Mouse (Mus musculus) subcutaneous adipose tissue, adult 2 months (tissue): ENCODE data around the gene Olfr859. TPM values are rescaled to one million over a fixed set of nuclear protein-coding genes. Genes with fewer than 3 reads are reported as not detected.

Experiments
- polyA plus RNA-seq: library from polyadenylated mRNA; depleted of rRNA; stranded (reverse); fragments of >200 nt; gene quantifications from 2 replicates; pipeline ENCODE4 v1.2.3, GENCODE M21; 2012; ENCODE audit warnings: low replicate concordance; rRNA removed

The Olfr859 gene
- polyA plus RNA-seq = not detected in 2 replicates

GRCm38 (mm10) chr9:19804606-19805005 is at the start of gene Olfr859:
Gene Olfr859, plus strand, starts transcription at chr9:19804906.

GRCm38 (mm10) chr9:19779983-19780382 is 24.7 kb upstream of the Olfr859 start, which contains the start of gene Olfr58:
Gene Olfr58, plus strand, starts transcription at chr9:19780283.

GRCm38 (mm10) chr9:19849647-19850046 is 44.9 kb downstream of the Olfr859 start, which contains the start of gene Olfr860:
Gene Olfr860, minus strand, starts transcription at chr9:19849747.

Other genes with a start within 250 kb of the Olfr859 start
- not detected in 2 replicates for gene Olfr854, start 237.5 kb upstream of the Olfr859 start, polyA plus RNA-seq
- not detected in 2 replicates for gene Olfr855, start 222.3 kb upstream of the Olfr859 start, polyA plus RNA-seq
- gene Zfp317, start 182.8 kb upstream of the Olfr859 start, polyA plus RNA-seq = 7.9 and 16.4 TPM in 2 replicates
- gene Olfr857, start 95.5 kb upstream of the Olfr859 start, polyA plus RNA-seq = 0.17 TPM in 1 of 2 replicates, not detected in the other
- gene Olfr58, start 24.6 kb upstream of the Olfr859 start, polyA plus RNA-seq = not detected in 2 replicates
- gene Olfr860, start 44.8 kb downstream of the Olfr859 start, polyA plus RNA-seq = not detected in 2 replicates
- gene Olfr862, start 83.1 kb downstream of the Olfr859 start, polyA plus RNA-seq = not detected in 2 replicates
- gene Olfr77, start 112.0 kb downstream of the Olfr859 start, polyA plus RNA-seq = not detected in 2 replicates
- gene Olfr866, start 223.1 kb downstream of the Olfr859 start, polyA plus RNA-seq = not detected in 2 replicates